Mouse (Mus musculus): ENCODE results near the gene Orai3.

DNA sequence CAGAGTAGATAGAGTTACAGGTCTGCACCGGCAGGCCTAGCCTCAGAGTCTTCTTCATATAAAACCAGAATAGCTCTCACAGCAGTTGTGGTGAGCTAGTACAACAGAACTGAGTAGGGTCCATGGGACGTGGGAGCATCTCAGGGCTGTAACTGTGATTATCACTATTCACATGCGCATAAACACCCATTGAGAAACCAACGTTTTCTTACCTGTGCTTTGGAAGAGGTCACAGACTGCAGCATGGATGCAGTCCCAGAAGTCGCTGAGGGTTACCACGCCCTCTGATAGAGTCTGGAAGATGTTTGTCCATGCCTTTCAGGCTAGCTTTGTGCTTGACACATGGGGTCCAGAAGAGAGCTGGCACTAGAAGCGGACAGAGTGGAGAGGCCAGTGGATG lies 15.9 kb upstream of the Orai3 start:
- TF ChIP-seq POLR2A (IDR thresholded peaks at IDR 0.05; ENCODE audit: control insufficient read depth, extremely low read depth, insufficient read depth, low read length, poor library complexity) (no peak), CTCF (IDR thresholded peaks at IDR 0.05; ENCODE audit: borderline replicate concordance, control insufficient read depth, extremely low read depth, insufficient read depth, low read length, poor library complexity) (no peak)
